Mouse (Mus musculus): ENCODE measurements at regions not wholly inside any gene's neighbourhood (a gene's known extent, or its start where the extent isn't known, plus 50 kb on each side); places are given as distances from the start of the nearest gene placed in this dataset.
A peak's percentile ranks its signal among the peaks of the same experiment; 100 is the strongest.

- DNase-seq (ENCODE audit: low spot score in 2 of 2), result no peak
Measured at GRCm38 (mm10) chr13:37290636-37291035, 54.4 kb upstream of the Ly86 start.

GRCm38 (mm10) chr13:37288993-37289392 lies 56.0 kb upstream of the Ly86 start:
- no peak for DNase-seq (ENCODE audit: low spot score in 2 of 2)

GRCm38 (mm10) chr13:37282515-37282914 lies 62.5 kb upstream of the Ly86 start:
- no peak for DNase-seq (ENCODE audit: low spot score in 2 of 2)

- no peak for DNase-seq (ENCODE audit: low spot score in 2 of 2)
Measured at GRCm38 (mm10) chr13:37279078-37279789, 65.8 kb upstream of the Ly86 start.

GRCm38 (mm10) chr13:37249581-37250461 lies 95.2 kb upstream of the Ly86 start:
- no peak for DNase-seq (ENCODE audit: low spot score in 2 of 2)

- no peak for DNase-seq (ENCODE audit: low spot score in 2 of 2)
Measured at GRCm38 (mm10) chr13:37248741-37249140, 96.3 kb upstream of the Ly86 start.

GRCm38 (mm10) chr13:37240048-37240447 lies 105.0 kb upstream of the Ly86 start:
- no peak for DNase-seq (ENCODE audit: low spot score in 2 of 2)

- no peak for DNase-seq (ENCODE audit: low spot score in 2 of 2)
Measured at GRCm38 (mm10) chr13:37237285-37237684, 107.7 kb upstream of the Ly86 start.

GRCm38 (mm10) chr13:37225834-37226233 lies 119.2 kb upstream of the Ly86 start:
- no peak for DNase-seq (ENCODE audit: low spot score in 2 of 2)

- no peak for DNase-seq (ENCODE audit: low spot score in 2 of 2)
Measured at GRCm38 (mm10) chr13:37220436-37220835, 124.6 kb upstream of the Ly86 start.

GRCm38 (mm10) chr13:37218596-37218995 lies 126.4 kb upstream of the Ly86 start:
- DNase-seq (ENCODE audit: low spot score in 2 of 2), result no peak

- peak in 1 of 2 experiments; percentile 23 for DNase-seq (ENCODE audit: low spot score in 2 of 2)
Measured at GRCm38 (mm10) chr13:37214590-37215282, 130.3 kb upstream of the Ly86 start.

GRCm38 (mm10) chr13:37197136-37197535 lies 147.1 kb upstream of the F13a1 start:
- no peak for DNase-seq (ENCODE audit: low spot score in 2 of 2)

GRCm38 (mm10) chr13:37195857-37196256 lies 145.8 kb upstream of the F13a1 start:
- DNase-seq (ENCODE audit: low spot score in 2 of 2), result no peak

- peak in 1 of 2 experiments; percentile 10 for DNase-seq (ENCODE audit: low spot score in 2 of 2)
Measured at GRCm38 (mm10) chr13:37181169-37181787, 131.2 kb upstream of the F13a1 start.

- DNase-seq (ENCODE audit: low spot score in 2 of 2), result no peak
Measured at GRCm38 (mm10) chr13:37176526-37176925, 126.5 kb upstream of the F13a1 start.

GRCm38 (mm10) chr13:37175997-37176396 lies 126.0 kb upstream of the F13a1 start:
- no peak for DNase-seq (ENCODE audit: low spot score in 2 of 2)

- no peak for DNase-seq (ENCODE audit: low spot score in 2 of 2)
Measured at GRCm38 (mm10) chr13:37158831-37159522, 108.9 kb upstream of the F13a1 start.

GRCm38 (mm10) chr13:37157808-37158207 lies 107.8 kb upstream of the F13a1 start:
- DNase-seq (ENCODE audit: low spot score in 2 of 2), result no peak

GRCm38 (mm10) chr13:37151835-37152516 lies 101.9 kb upstream of the F13a1 start:
- no peak for DNase-seq (ENCODE audit: low spot score in 2 of 2)
